Comparison of ENCODE assay signal across 9 mouse cellular contexts in the genomic region with DNA sequence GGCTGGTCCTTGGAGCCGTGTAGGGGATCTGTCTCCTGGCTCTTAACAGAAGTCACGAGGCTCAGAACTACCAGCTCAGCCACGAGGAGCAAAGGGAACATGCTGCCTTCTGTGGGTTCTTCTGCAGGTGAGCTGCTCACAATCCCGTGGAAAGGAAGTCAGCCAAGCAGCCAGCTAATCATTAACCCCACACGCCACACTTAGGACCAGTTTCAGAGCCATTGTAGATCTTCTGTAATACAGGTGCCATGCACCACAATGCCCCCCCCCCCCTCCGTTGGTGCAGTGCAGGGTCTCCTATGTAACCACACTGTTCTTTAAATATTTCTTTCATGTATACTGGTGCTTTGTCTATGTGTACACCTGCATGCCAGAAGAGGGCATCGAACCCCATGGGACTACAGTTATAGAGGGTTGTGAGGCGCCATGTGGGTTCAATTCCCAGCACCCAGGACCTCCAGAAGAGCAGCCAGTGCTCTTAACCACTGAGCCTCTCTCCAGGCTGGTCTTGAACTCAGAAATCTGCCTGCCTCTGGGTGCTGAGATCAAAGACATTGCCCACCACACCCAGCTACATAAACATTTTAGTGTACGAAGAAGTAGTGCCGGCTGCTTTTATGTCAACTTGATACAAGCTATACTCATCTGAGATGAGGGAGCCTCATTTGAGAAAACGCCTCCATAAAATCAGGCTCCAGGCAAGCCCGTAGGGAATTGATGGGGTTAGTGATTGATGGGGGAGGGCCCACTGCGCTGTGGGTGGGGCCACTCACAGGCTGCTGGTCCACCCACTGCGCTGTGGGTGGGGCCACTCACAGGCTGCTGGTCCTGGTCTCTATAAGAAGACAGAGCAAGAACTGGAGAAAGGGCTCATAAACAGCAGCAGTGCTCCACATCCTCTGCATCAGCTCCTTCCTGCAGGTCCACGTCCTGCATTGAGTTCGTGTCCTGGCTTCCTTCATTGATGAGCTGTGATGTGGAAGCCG. TPM values are rescaled to one million over a fixed set of nuclear protein-coding genes. Genes with fewer than 3 reads are reported as not detected.
DNase-seq lines count a peak whose midpoint lies in the region; ATAC-seq and TF ChIP-seq lines count a peak whose summit lies in the region.
"Had no signal": no experiment of that assay in that cellular context is flagged by ENCODE, and none has a peak within 500 bp of the region (broad histone marks: within the 10 kb centered on the region; RNA-seq: fewer than 3 reads in every experiment).

A gene (minus strand): TSS at position 134 of the 986 bp plus-strand sequence.

- no peaks in the 10 kb centered on the region for H3K36me3 ChIP-seq in heart, embryonic 11.5 days (ENCODE audit: control insufficient read depth, insufficient read depth, low read length)
- H3K36me3 ChIP-seq in heart, embryonic 12.5 days: peaks cover 24% of the 10 kb centered on the region
- peaks cover 6% of the 10 kb centered on the region for H3K36me3 ChIP-seq in intestine, embryonic 15.5 days
- peaks cover 4% of the 10 kb centered on the region; the same call in 1 of the 2 replicates for H3K36me3 ChIP-seq in liver, embryonic 14.5 days (replicated peaks; ENCODE audit: control insufficient read depth, insufficient read depth, low read depth)
- H3K36me3 ChIP-seq in splenic B cell, adult 2 months (ENCODE audit: control insufficient read depth, insufficient read depth, low read length, poor library complexity, severe bottlenecking): no peaks in the 10 kb centered on the region; the same call in 1 of the 2 replicates

- TF ChIP-seq EP300 in liver, embryonic 14.5 days (IDR thresholded peaks at IDR 0.05; ENCODE audit: low read depth): no peak

- TF ChIP-seq CTCF in liver, embryonic 14.5 days (IDR thresholded peaks at IDR 0.05; ENCODE audit: low read depth): no peak

- no peak within 1 kb of the TSS for H3K27ac ChIP-seq in heart, embryonic 11.5 days (ENCODE audit: low read depth, low read length)
- no peak within 1 kb of the TSS for H3K27ac ChIP-seq in heart, embryonic 12.5 days (ENCODE audit: poor library complexity, severe bottlenecking)
- no peak within 1 kb of the TSS for H3K27ac ChIP-seq in intestine, embryonic 15.5 days
- no peak within 1 kb of the TSS for H3K27ac ChIP-seq in liver, embryonic 14.5 days

- no peaks in the 10 kb centered on the region for H3K4me1 ChIP-seq in heart, embryonic 11.5 days (ENCODE audit: control insufficient read depth, insufficient read depth, low read length)
- H3K4me1 ChIP-seq in heart, embryonic 12.5 days (replicated peaks): no peaks in the 10 kb centered on the region
- 0 out of 2 replicates have a peak, but pooled peaks cover 2% of the 10 kb centered on the region for H3K4me1 ChIP-seq in intestine, embryonic 15.5 days (replicated peaks)
- peaks cover 0 to 2% of the 10 kb centered on the region in 2 experiments; a peak in 2 of 4 replicates for H3K4me1 ChIP-seq in liver, embryonic 14.5 days (replicated peaks; ENCODE audit: control insufficient read depth in 2 of 2, insufficient read depth in 2 of 2, low read length in 1 of 2)

- H3K4me3 ChIP-seq in heart, embryonic 11.5 days (ENCODE audit: low read depth, low read length): no peak within 1 kb of the TSS
- H3K4me3 ChIP-seq in heart, embryonic 12.5 days: no peak within 1 kb of the TSS
- no peak within 1 kb of the TSS for H3K4me3 ChIP-seq in intestine, embryonic 15.5 days (replicated peaks)
- H3K4me3 ChIP-seq in liver, embryonic 14.5 days (ENCODE audit: insufficient read depth in 1 of 2, low read depth in 2 of 2, low read length in 2 of 2): no peak within 1 kb of the TSS

- 0 out of 2 replicates have a peak, but pooled peaks have one; percentile 22 for ATAC-seq in heart, embryonic 11.5 days (replicated peaks; ENCODE audit: insufficient number of reproducible peaks, low FRiP score, low TSS enrichment)
- ATAC-seq in heart, embryonic 12.5 days (ENCODE audit: insufficient number of reproducible peaks, low FRiP score): no peak
- peak; percentile 84 for ATAC-seq in intestine, embryonic 15.5 days
- ATAC-seq in liver, embryonic 14.5 days (ENCODE audit: insufficient read depth): peak; percentile 76

- no peaks in the 10 kb centered on the region for H3K27me3 ChIP-seq in heart, embryonic 11.5 days (ENCODE audit: control insufficient read depth, insufficient read depth, low read length)
- H3K27me3 ChIP-seq in heart, embryonic 12.5 days (replicated peaks): no peaks in the 10 kb centered on the region
- no peaks in the 10 kb centered on the region for H3K27me3 ChIP-seq in intestine, embryonic 15.5 days (replicated peaks)
- H3K27me3 ChIP-seq in liver, embryonic 14.5 days (ENCODE audit: control insufficient read depth, insufficient read depth, low read length): no peaks in the 10 kb centered on the region
- no peaks in the 10 kb centered on the region for H3K27me3 ChIP-seq in splenic B cell, adult 2 months (ENCODE audit: control insufficient read depth, insufficient read depth, low read length, poor library complexity, severe bottlenecking)

- no peak within 1 kb of the TSS for H3K4me2 ChIP-seq in heart, embryonic 11.5 days
- no peak within 1 kb of the TSS for H3K4me2 ChIP-seq in heart, embryonic 12.5 days
- H3K4me2 ChIP-seq in intestine, embryonic 15.5 days (replicated peaks): peak within 1 kb of the TSS; percentile 15; the same call in 1 of the 2 replicates
- no peak within 1 kb of the TSS for H3K4me2 ChIP-seq in liver, embryonic 14.5 days (ENCODE audit: low read depth)

- peak in 2 of 3 experiments; percentile 67 for DNase-seq in liver, embryonic 14.5 days (ENCODE audit: low read depth in 3 of 3, low spot score in 3 of 3)
- DNase-seq in splenic B cell, adult 2 months (ENCODE audit: low read depth, low spot score): peak; percentile 52
- DNase-seq in urinary bladder, postnatal 4 days (ENCODE audit: low spot score in 2 of 2): no peak
- no peak for DNase-seq in frontal cortex, adult 2 months (ENCODE audit: extremely low spot score in 1 of 2, low spot score in 1 of 2)
- no peak for DNase-seq in urinary bladder, postnatal 10 days (ENCODE audit: low spot score)

- WGBS in heart, embryonic 11.5 days (ENCODE audit: insufficient replicate concordance): 54% methylated on average over 17 of the region's 17 CpGs
- WGBS in heart, embryonic 12.5 days: 54% methylated on average over 17 of the region's 17 CpGs
- WGBS in intestine, embryonic 15.5 days: 44% methylated on average over 17 of the region's 17 CpGs
- WGBS in liver, embryonic 14.5 days (ENCODE audit: insufficient replicate concordance): 43% methylated on average over 17 of the region's 17 CpGs

- no peaks in the 10 kb centered on the region for H3K9me3 ChIP-seq in heart, embryonic 11.5 days (replicated peaks; ENCODE audit: control insufficient read depth, low read length)
- no peaks in the 10 kb centered on the region for H3K9me3 ChIP-seq in heart, embryonic 12.5 days (replicated peaks)
- no peaks in the 10 kb centered on the region for H3K9me3 ChIP-seq in intestine, embryonic 15.5 days
- no peaks in the 10 kb centered on the region for H3K9me3 ChIP-seq in liver, embryonic 14.5 days (ENCODE audit: control insufficient read depth, low read length)

- no peak within 1 kb of the TSS for H3K9ac ChIP-seq in heart, embryonic 11.5 days (ENCODE audit: low read depth, low read length)
- H3K9ac ChIP-seq in heart, embryonic 12.5 days: no peak within 1 kb of the TSS
- no peak within 1 kb of the TSS for H3K9ac ChIP-seq in intestine, embryonic 15.5 days
- no peak within 1 kb of the TSS for H3K9ac ChIP-seq in liver, embryonic 14.5 days (replicated peaks)

RNA-seq across cellular contexts. Expression of the gene that starts here (rescaled TPM):
- not detected in 2 replicates for polyA plus RNA-seq in heart, embryonic 11.5 days (2014; fragmentation: Nextera tagmentation; extraction: Ambion mirVana)
- not detected in 2 replicates for polyA plus RNA-seq in heart, embryonic 12.5 days (2016; fragmentation: Nextera tagmentation; extraction: Ambion mirVana)
- polyA plus RNA-seq in intestine, embryonic 15.5 days (2015; fragmentation: Nextera tagmentation; extraction: Ambion mirVana): 34.2 and 73.3 TPM in 2 replicates
- polyA plus RNA-seq in liver, embryonic 14.5 days (2012; rRNA removed): 1.0 and 1.5 TPM in 2 replicates
- 3.7 and 3.8 TPM in 2 replicates for polyA plus RNA-seq in liver, embryonic 14.5 days (2014; fragmentation: Nextera tagmentation; extraction: Ambion mirVana)
- polyA plus RNA-seq in frontal cortex, adult 2 months (2012; rRNA removed): not detected in 2 replicates
- polyA plus RNA-seq: embryonic facial prominence, embryonic 14.5 days had no signal

Comparison
In these comparisons a context has a peak if more than half of its experiments do, and no peak if none do; other contexts are left out.
1. Peak in ATAC-seq in heart, embryonic 11.5 days; RNA of the gene not detected or under 1 TPM.
2. DNase-seq: peak in liver, embryonic 14.5 days (2 of 3) and splenic B cell, adult 2 months (single experiment); none in urinary bladder, postnatal 4 days (0 of 2), frontal cortex, adult 2 months (0 of 2) and urinary bladder, postnatal 10 days (single experiment).